Mouse (Mus musculus) small intestine, adult 2 months (tissue): Measurements from ENCODE around the gene Agtr1a. TPM values are rescaled to one million over a fixed set of nuclear protein-coding genes. Genes with fewer than 3 reads are reported as not detected.

Experiments used
- H3K27ac ChIP-seq: fragments of 200-500 bp; 2 replicates; pipeline ENCODE4 v1.5.1; 2012; ENCODE audit warnings: low read depth, low read length, control low read depth, inconsistent platforms; ENCODE audit not compliant: insufficient read depth
- H3K27me3 ChIP-seq: fragments of 200-500 bp; 2 replicates; pipeline ENCODE4 v1.6.1; 2012; ENCODE audit warnings: mild to moderate bottlenecking, moderate library complexity, low read length, inconsistent platforms; ENCODE audit not compliant: control insufficient read depth, insufficient read depth
- H3K36me3 ChIP-seq: fragments of 200-500 bp; 2 replicates; pipeline ENCODE4 v1.6.1; 2012; ENCODE audit warnings: mild to moderate bottlenecking, low read length, control low read depth, inconsistent platforms; ENCODE audit not compliant: control insufficient read depth, insufficient read depth
- H3K4me1 ChIP-seq: fragments of 200-500 bp; 2 replicates; pipeline ENCODE4 v1.6.1; 2012; ENCODE audit warnings: low read length, inconsistent platforms, mixed read lengths; ENCODE audit not compliant: control insufficient read depth, insufficient read depth, insufficient read length
- H3K4me3 ChIP-seq: fragments of 200-500 bp; 2 replicates; pipeline ENCODE4 v1.5.1; 2012; ENCODE audit warnings: low read depth, mild to moderate bottlenecking, control low read depth, inconsistent platforms, low read length, moderate library complexity
- CTCF ChIP-seq: fragments of 200-500 bp; IDR thresholded peaks from 2 replicates; pipeline ENCODE4 v1.5.1; 2012; ENCODE audit warnings: low read depth, mild to moderate bottlenecking, control low read depth, inconsistent platforms, low read length, moderate library complexity, mixed read lengths; ENCODE audit not compliant: insufficient replicate concordance, insufficient read length; ENCODE audit errors: extremely low read depth
- POLR2A ChIP-seq: fragments of 200-500 bp; IDR thresholded peaks from 2 replicates; pipeline ENCODE4 v1.6.1; 2012; ENCODE audit warnings: low read depth, mild to moderate bottlenecking, control low read depth, inconsistent platforms, low read length, moderate library complexity
- WGBS: fragments of 180-500 bp; shearing (Covaris S2); methylation state at CpG from one replicate; pipeline ENCODE4 v1.1.7; 2018; 5-methylcytosine and 5-hydroxymethylcytosine counted together
- polyA plus RNA-seq: library from polyadenylated mRNA; depleted of rRNA; stranded (reverse); fragments of >200 nt; gene quantifications from 2 replicates; pipeline ENCODE4 v1.2.3, GENCODE M21; 2012; rRNA removed

The Agtr1a gene
- polyA plus RNA-seq, 1 experiment: 2.1 TPM

- whole genome bisulfite sequencing: 70% methylated on average over 3 of the region's 3 CpGs
- TF ChIP-seq POLR2A (no peak), CTCF (no peak)
Measured at GRCm38 (mm10) chr13:30396431-30396830, 60.2 kb downstream of the Agtr1a start.

GRCm38 (mm10) chr13:30398852-30399251, 62.6 kb downstream of the Agtr1a start:
- H3K27me3 ChIP-seq: no peaks in the 10 kb centered on the region
- TF ChIP-seq POLR2A (no peak), CTCF (no peak)
- 92% methylated on average over 3 of the region's 3 CpGs for WGBS

More at GRCm38 (mm10) chr13:30396431-30396830, 60.2 kb downstream of the Agtr1a start:
- Histone ChIP-seq H3K27me3 (no peaks in the 10 kb centered on the region), H3K4me3 (no peak overlapping the region), H3K27ac (no peak overlapping the region), H3K4me1 (no peaks in the 10 kb centered on the region), H3K36me3 (no peaks in the 10 kb centered on the region)

DNA sequence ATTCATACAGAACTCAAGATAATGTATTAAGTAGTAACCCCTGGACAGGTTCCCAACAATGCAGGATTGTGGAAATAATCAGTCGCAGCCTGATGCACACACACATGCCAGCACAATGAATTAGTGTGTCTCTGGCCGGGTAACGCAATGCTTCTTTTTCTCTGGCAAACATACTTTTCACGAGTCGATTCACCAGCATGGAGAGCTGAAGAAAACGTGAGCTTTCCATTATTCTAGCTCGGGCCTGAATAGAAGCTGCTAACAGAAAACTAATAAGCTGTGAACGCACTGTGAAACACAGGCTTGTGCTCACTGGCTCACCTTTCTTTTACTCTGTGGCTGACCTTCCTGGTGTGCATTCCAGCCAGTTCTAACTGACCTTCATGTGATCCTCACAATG, 64.4 kb downstream of the Agtr1a start:
- no peak overlapping the region for H3K27ac ChIP-seq
- no peaks in the 10 kb centered on the region for H3K36me3 ChIP-seq
- WGBS: 75% methylated on average over 8 of the region's 8 CpGs
- H3K27me3 ChIP-seq: no peaks in the 10 kb centered on the region
- no peaks in the 10 kb centered on the region for H3K4me1 ChIP-seq
- TF ChIP-seq CTCF: no peak
- no peak overlapping the region for H3K4me3 ChIP-seq

More at GRCm38 (mm10) chr13:30398852-30399251, 62.6 kb downstream of the Agtr1a start:
- Histone ChIP-seq H3K36me3 (no peaks in the 10 kb centered on the region), H3K4me3 (no peak overlapping the region), H3K4me1 (no peaks in the 10 kb centered on the region), H3K27ac (no peak overlapping the region)

DNA sequence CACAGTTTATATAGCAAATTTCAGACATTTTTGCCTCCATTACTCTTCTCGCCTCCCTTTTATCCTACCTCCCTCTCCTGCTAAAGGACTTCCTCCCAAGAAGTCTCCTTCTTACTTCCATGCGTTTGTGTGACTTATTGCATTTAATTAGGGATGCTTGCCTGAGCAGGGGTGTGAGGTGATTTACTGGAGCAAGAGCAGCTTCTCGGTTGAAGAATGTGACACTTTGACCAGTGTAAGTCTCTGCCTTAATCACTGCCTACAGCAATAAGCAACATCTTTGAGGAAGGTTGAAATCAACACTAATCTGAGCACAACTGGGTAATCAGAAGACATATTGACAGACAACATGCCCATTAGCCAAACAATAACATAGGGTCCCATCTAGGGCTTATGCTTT, 67.6 kb downstream of the Agtr1a start:
- Histone ChIP-seq H3K27me3 (no peaks in the 10 kb centered on the region), H3K4me1 (no peaks in the 10 kb centered on the region), H3K27ac (no peak overlapping the region), H3K36me3 (no peaks in the 10 kb centered on the region), H3K4me3 (no peak overlapping the region)
- TF ChIP-seq CTCF (no peak), POLR2A (no peak)
- 72% methylated on average over 3 of the region's 3 CpGs for WGBS

- no peak for TF ChIP-seq POLR2A
- no peak for TF ChIP-seq CTCF
- Histone ChIP-seq H3K27ac (no peak overlapping the region), H3K36me3 (no peaks in the 10 kb centered on the region), H3K4me3 (no peak overlapping the region), H3K27me3 (no peaks in the 10 kb centered on the region), H3K4me1 (no peaks in the 10 kb centered on the region)
- WGBS: 73% methylated on average over 5 of the region's 5 CpGs
Measured at GRCm38 (mm10) chr13:30418611-30419010, 82.4 kb downstream of the Agtr1a start.

DNA sequence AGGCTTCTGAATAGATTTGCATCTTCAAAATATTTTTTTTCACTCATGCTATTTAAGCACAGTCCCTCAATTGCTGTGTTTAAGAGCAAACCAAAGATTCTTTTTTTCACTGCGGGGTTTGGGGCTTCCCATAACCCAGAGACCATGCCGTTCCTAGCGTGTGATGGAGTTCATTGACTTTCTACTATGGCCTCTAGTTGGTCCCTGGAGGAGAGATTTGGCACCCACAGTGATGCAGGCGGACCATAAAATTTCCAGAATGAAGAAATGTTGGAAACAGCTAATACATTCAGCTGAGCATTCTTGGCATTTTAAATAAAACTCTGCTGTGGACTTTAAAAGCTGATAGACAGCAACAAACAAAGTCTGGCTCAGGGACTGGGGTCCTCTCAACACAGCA, 90.8 kb downstream of the Agtr1a start:
- no peaks in the 10 kb centered on the region for H3K27me3 ChIP-seq
- H3K4me3 ChIP-seq: no peak overlapping the region
- H3K27ac ChIP-seq: no peak overlapping the region
- H3K4me1 ChIP-seq: no peaks in the 10 kb centered on the region
- no peaks in the 10 kb centered on the region for H3K36me3 ChIP-seq
- 81% methylated on average over 4 of the region's 4 CpGs for WGBS
- no peak for TF ChIP-seq CTCF
- no peak for TF ChIP-seq POLR2A

- WGBS: 93% methylated on average over 1 of the region's 1 CpGs
- Histone ChIP-seq H3K27me3 (no peaks in the 10 kb centered on the region), H3K36me3 (no peaks in the 10 kb centered on the region), H3K4me3 (no peak overlapping the region), H3K4me1 (no peaks in the 10 kb centered on the region), H3K27ac (no peak overlapping the region)
- TF ChIP-seq POLR2A: no peak
- TF ChIP-seq CTCF: no peak
Measured at GRCm38 (mm10) chr13:30427436-30427835, 91.2 kb downstream of the Agtr1a start.

Other genes with a start within 250 kb of the Agtr1a start
- gene Mboat1, start 200.0 kb upstream of the Agtr1a start, polyA plus RNA-seq: 4.6 and 5.5 TPM in 2 replicates
- 275 and 292 TPM in 2 replicates for gene Uqcrfs1, start 208.9 kb downstream of the Agtr1a start, polyA plus RNA-seq